Mouse (Mus musculus): Measurements from ENCODE around the gene Sfmbt2.

DNA sequence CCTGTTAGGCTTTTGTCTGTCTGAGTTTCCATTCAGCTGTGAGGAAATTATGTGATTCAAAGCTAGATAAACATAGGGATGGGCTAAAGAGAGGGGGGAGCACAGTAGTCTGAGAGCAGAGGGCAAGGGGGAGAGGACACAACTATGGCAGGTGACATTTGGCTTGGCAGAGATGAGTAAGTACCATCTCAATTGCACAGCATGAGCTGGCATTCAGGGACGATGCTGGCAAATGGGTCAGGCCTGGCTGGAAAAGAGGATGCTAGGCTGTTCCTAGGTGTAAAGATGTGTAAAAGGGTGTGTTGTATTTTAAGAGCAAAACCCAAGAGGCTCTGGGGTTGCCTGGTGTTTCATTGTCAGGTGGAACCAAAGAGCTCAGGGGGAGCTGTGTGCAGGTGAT lies 188.5 kb downstream of the Sfmbt2 start:
- no peak for TF ChIP-seq CTCF (IDR thresholded peaks at IDR 0.05; ENCODE audit: borderline replicate concordance, insufficient read depth, low read length)
- no peak for TF ChIP-seq POLR2A (IDR thresholded peaks at IDR 0.05; ENCODE audit: low read depth, low read length)
